Mouse (Mus musculus) E14TG2a.4 (cell line): Measurements from ENCODE around the gene Cdc42se1.

ENCODE experiments used
- CTCF ChIP-seq: conservative IDR thresholded peaks from 2 replicates; pipeline ENCODE4 v1.5.1; 2014; ENCODE audit warnings: low read length
- NANOG ChIP-seq: IDR thresholded peaks from 2 replicates; pipeline ENCODE4 v1.6.1; 2014; ENCODE audit warnings: borderline replicate concordance, low read length, mixed read lengths

GRCm38 (mm10) chr3:95186888-95187287 lies 41.6 kb upstream of the Cdc42se1 start:
- no peak for TF ChIP-seq CTCF
- no peak for TF ChIP-seq NANOG
